Mouse (Mus musculus): ENCODE measurements around the gene Gpx5. TPM values are rescaled to one million over a fixed set of nuclear protein-coding genes. Genes with fewer than 3 reads are reported as not detected.

Gpx5 gene
- not detected in 2 replicates for polyA plus RNA-seq (2012; rRNA removed)

GRCm38 (mm10) chr13:21292631-21293030 is at the start of gene Gpx5:
Gpx5 (minus strand) TSS chr13:21292731.

GRCm38 (mm10) chr13:21311926-21312325 is 19.4 kb upstream of the Gpx5 start, which contains the start of gene Gpx6:
Gpx6 (plus strand) TSS chr13:21312125.

Other genes starting within 250 kb of the Gpx5 start
- not detected in 2 replicates for gene Olfr1370, start 217.8 kb downstream of the Gpx5 start, polyA plus RNA-seq (2012; rRNA removed)
- not detected in 2 replicates for gene Olfr1369-ps1, start 181.2 kb downstream of the Gpx5 start, polyA plus RNA-seq (2012; rRNA removed)
- not detected in 2 replicates for gene Olfr263, start 163.1 kb downstream of the Gpx5 start, polyA plus RNA-seq (2012; rRNA removed)
- not detected in 2 replicates for gene Olfr1368, start 146.9 kb downstream of the Gpx5 start, polyA plus RNA-seq (2012; rRNA removed)
- 34.8 and 38.8 TPM in 2 replicates for gene Trim27, start 113.3 kb downstream of the Gpx5 start, polyA plus RNA-seq (2012; rRNA removed)
- gene Gpx6, start 19.4 kb upstream of the Gpx5 start, polyA plus RNA-seq (2012; rRNA removed) = 0.06 TPM in 1 of 2 replicates, not detected in the other
- not detected in 2 replicates for gene Olfr1367, start 54.2 kb upstream of the Gpx5 start, polyA plus RNA-seq (2012; rRNA removed)
- 2.6 and 2.8 TPM in 2 replicates for gene Zscan12, start 70.1 kb upstream of the Gpx5 start, polyA plus RNA-seq (2012; rRNA removed)
- gene Zkscan3, start 110.0 kb upstream of the Gpx5 start, polyA plus RNA-seq (2012; rRNA removed) = 22.6 and 28.4 TPM in 2 replicates
- 1.3 and 1.4 TPM in 2 replicates for gene Pgbd1, start 148.3 kb upstream of the Gpx5 start, polyA plus RNA-seq (2012; rRNA removed)
- 9.0 and 10.6 TPM in 2 replicates for gene Zscan26, start 161.0 kb upstream of the Gpx5 start, polyA plus RNA-seq (2012; rRNA removed)
- gene Nkapl, start 175.8 kb upstream of the Gpx5 start, polyA plus RNA-seq (2012; rRNA removed) = 0.27 and 0.31 TPM in 2 replicates
- gene Zkscan4, start 186.2 kb upstream of the Gpx5 start, polyA plus RNA-seq (2012; rRNA removed) = 0.17 and 0.21 TPM in 2 replicates
- gene Gm10065, start 186.7 kb upstream of the Gpx5 start, polyA plus RNA-seq (2012; rRNA removed) = not detected in 2 replicates
- gene AK157302, start 202.5 kb upstream of the Gpx5 start, polyA plus RNA-seq (2012; rRNA removed) = 0.60 and 0.98 TPM in 2 replicates
- gene Gm11273, start 208.7 kb upstream of the Gpx5 start, polyA plus RNA-seq (2012; rRNA removed) = 5.1 and 7.4 TPM in 2 replicates
- 2.0 and 2.2 TPM in 2 replicates for gene Zkscan8, start 238.4 kb upstream of the Gpx5 start, polyA plus RNA-seq (2012; rRNA removed)